ENCODE assay signal across 11 mouse cellular contexts in the genomic region with DNA sequence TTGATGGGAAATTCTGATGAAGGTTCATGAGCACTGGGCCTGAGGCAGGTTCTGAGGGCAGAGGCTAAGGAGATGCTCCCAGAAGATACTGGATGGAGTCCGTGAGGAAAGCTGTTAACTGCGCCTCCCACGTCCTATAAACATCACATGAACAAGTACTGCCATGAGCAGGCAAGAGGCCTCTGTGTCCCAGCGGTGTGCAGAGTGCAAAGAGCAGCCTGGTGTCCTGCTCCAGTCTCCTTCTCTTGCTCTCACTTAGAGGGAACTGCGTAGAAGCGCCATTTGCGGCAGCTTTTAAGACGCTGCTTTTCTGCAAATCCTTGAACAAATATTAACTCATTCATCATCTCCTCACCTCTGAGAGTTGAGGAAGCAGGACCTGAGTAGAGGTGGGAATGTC.
DNase-seq lines count a peak whose midpoint lies in the region; ATAC-seq lines count a peak whose summit lies in the region.
"Had no signal": no experiment of that assay in that cellular context is flagged by ENCODE, and none has a peak within 500 bp of the region (broad histone marks: within the 10 kb centered on the region; RNA-seq: fewer than 3 reads in every experiment).

No protein-coding gene starts in this region.

- DNase-seq in heart, adult 9 months (ENCODE audit: low spot score in 2 of 2), result no peak
- no peak for DNase-seq in midbrain, embryonic 10.5 days (ENCODE audit: low spot score)
- DNase-seq in yolk sac, embryonic 10.5 days (ENCODE audit: low spot score), result peak; percentile 56
- no peak for DNase-seq in thymus, postnatal 14 days
- DNase-seq in thymus, postnatal 10 days (ENCODE audit: low spot score in 2 of 2), result no peak
- DNase-seq: B cell, adult 2 months; heart, postnatal 14 days had no signal

- no peaks in the 10 kb centered on the region for H3K9me3 ChIP-seq in heart, embryonic 13.5 days
- H3K9me3 ChIP-seq in midbrain, embryonic 10.5 days (replicated peaks), result no peaks in the 10 kb centered on the region
- no peaks in the 10 kb centered on the region for H3K9me3 ChIP-seq in midbrain, embryonic 16.5 days (replicated peaks; ENCODE audit: control insufficient read depth, low read length, poor library complexity, severe bottlenecking)
- H3K9me3 ChIP-seq in limb, embryonic 13.5 days, result no peaks in the 10 kb centered on the region

- peaks cover 37% of the 10 kb centered on the region for H3K4me1 ChIP-seq in heart, embryonic 13.5 days
- peaks cover 19% of the 10 kb centered on the region for H3K4me1 ChIP-seq in midbrain, embryonic 10.5 days
- no peaks in the 10 kb centered on the region for H3K4me1 ChIP-seq in midbrain, embryonic 16.5 days (ENCODE audit: control insufficient read depth, insufficient read depth, low read length)
- H3K4me1 ChIP-seq in limb, embryonic 13.5 days, result peaks cover 31% of the 10 kb centered on the region

- 41% methylated on average over 8 of the region's 8 CpGs for WGBS in heart, embryonic 13.5 days
- 75% methylated on average over 8 of the region's 8 CpGs for WGBS in midbrain, embryonic 10.5 days
- 74% methylated on average over 8 of the region's 8 CpGs for WGBS in midbrain, embryonic 16.5 days
- 25% methylated on average over 8 of the region's 8 CpGs for WGBS in limb, embryonic 13.5 days

- H3K27me3 ChIP-seq in heart, embryonic 13.5 days (replicated peaks), result no peaks in the 10 kb centered on the region
- H3K27me3 ChIP-seq in midbrain, embryonic 10.5 days (ENCODE audit: low read depth, poor library complexity, severe bottlenecking), result no peaks in the 10 kb centered on the region
- H3K27me3 ChIP-seq in midbrain, embryonic 16.5 days (ENCODE audit: control insufficient read depth, insufficient read depth, low read depth, low read length), result no peaks in the 10 kb centered on the region
- H3K27me3 ChIP-seq in limb, embryonic 13.5 days, result no peaks in the 10 kb centered on the region

- peak overlapping the region; percentile 28 for H3K4me2 ChIP-seq in heart, embryonic 13.5 days
- H3K4me2 ChIP-seq in midbrain, embryonic 16.5 days (ENCODE audit: low read length), result no peak overlapping the region
- H3K4me2 ChIP-seq in limb, embryonic 13.5 days (replicated peaks), result peak overlapping the region; percentile 7; the same call in 1 of the 2 replicates

- no peak overlapping the region for H3K27ac ChIP-seq in heart, embryonic 13.5 days (replicated peaks)
- H3K27ac ChIP-seq in midbrain, embryonic 10.5 days (replicated peaks), result 0 out of 2 replicates have a peak overlapping the region, but pooled peaks have one; percentile 33
- H3K27ac ChIP-seq in midbrain, embryonic 16.5 days (ENCODE audit: low read length), result no peak overlapping the region
- H3K27ac ChIP-seq in limb, embryonic 13.5 days, result no peak overlapping the region

- no peak for ATAC-seq in heart, embryonic 13.5 days (ENCODE audit: extremely low read depth, insufficient number of reproducible peaks, low FRiP score, low TSS enrichment)
- no peak for ATAC-seq in midbrain, embryonic 16.5 days
- ATAC-seq in limb, embryonic 13.5 days (ENCODE audit: low FRiP score, low read depth), result no peak
- ATAC-seq: activated CD4-positive, CD25-positive, alpha-beta regulatory T cell, adult 4 months had no signal

- H3K4me3 ChIP-seq in heart, embryonic 13.5 days, result no peak overlapping the region
- H3K4me3 ChIP-seq in midbrain, embryonic 10.5 days, result no peak overlapping the region
- H3K4me3 ChIP-seq in midbrain, embryonic 16.5 days (ENCODE audit: low read depth, low read length), result no peak overlapping the region
- no peak overlapping the region for H3K4me3 ChIP-seq in limb, embryonic 13.5 days

- H3K9ac ChIP-seq in heart, embryonic 13.5 days, result no peak overlapping the region
- no peak overlapping the region for H3K9ac ChIP-seq in midbrain, embryonic 16.5 days (ENCODE audit: low read depth, low read length)
- H3K9ac ChIP-seq in limb, embryonic 13.5 days, result no peak overlapping the region

- no peaks in the 10 kb centered on the region for H3K36me3 ChIP-seq in heart, embryonic 13.5 days
- no peaks in the 10 kb centered on the region for H3K36me3 ChIP-seq in midbrain, embryonic 10.5 days
- H3K36me3 ChIP-seq in midbrain, embryonic 16.5 days (ENCODE audit: control insufficient read depth, insufficient read depth, low read length), result no peaks in the 10 kb centered on the region
- no peaks in the 10 kb centered on the region for H3K36me3 ChIP-seq in limb, embryonic 13.5 days
